Mouse (Mus musculus): Measurements from ENCODE around the gene Ncoa3. TPM values are rescaled to one million over a fixed set of nuclear protein-coding genes. Genes with fewer than 3 reads are reported as not detected.

Gene Ncoa3
- polyA plus RNA-seq, 1 experiment from 2014 or later, result 16.7 TPM

DNA sequence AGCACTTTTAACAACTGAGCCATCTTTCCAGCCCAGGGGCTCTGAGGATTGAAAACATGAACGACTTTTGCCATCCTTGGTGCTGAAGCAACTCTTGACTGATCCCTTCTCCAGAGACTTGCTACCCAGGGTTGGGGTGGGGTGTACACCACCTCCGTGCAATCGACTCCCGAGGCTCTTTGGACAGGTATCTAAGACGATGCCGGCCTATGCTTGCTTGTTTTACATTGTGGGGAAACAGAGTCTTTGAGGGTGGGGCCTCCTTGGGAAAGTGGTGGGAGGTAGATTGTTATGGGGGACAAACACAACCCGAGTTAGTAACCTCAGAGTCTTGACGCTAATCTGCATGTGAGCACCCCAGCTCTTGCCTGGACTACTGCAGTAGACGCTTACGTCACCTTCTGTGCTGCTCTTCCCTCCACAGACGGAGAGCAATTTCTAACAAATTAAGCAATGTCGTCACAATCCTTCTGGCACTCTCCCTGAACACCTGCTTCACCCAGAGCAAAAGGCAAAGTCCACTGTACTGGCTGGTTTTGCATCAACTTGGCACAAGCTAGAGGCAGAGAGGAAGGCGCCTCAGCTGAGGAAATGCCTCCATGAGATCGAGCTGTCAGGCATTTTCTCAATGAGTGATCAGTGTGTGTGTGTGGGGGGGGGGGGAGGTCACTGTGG, 129.4 kb downstream of the Ncoa3 start:
- no peaks in the 10 kb centered on the region for H3K4me1 ChIP-seq
- H3K27ac ChIP-seq, result no peak overlapping the region
- H3K4me2 ChIP-seq, result no peak overlapping the region

GRCm38 (mm10) chr2:166122781-166123180, 130.3 kb downstream of the Ncoa3 start:
- WGBS, result 90% methylated on average over 6 of the region's 6 CpGs
- H3K4me2 ChIP-seq, result no peak overlapping the region

More for the DNA sequence above, 129.4 kb downstream of the Ncoa3 start:
- ATAC-seq (replicated peaks), result no peak
- 82% methylated on average over 14 of the region's 14 CpGs for WGBS
- H3K4me3 ChIP-seq, result no peak overlapping the region
- no peaks in the 10 kb centered on the region for H3K27me3 ChIP-seq (replicated peaks)
- H3K36me3 ChIP-seq (replicated peaks), result no peaks in the 10 kb centered on the region
- H3K9ac ChIP-seq, result no peak overlapping the region
- H3K9me3 ChIP-seq, result no peaks in the 10 kb centered on the region

More at GRCm38 (mm10) chr2:166122781-166123180, 130.3 kb downstream of the Ncoa3 start:
- no peak overlapping the region for H3K27ac ChIP-seq
- H3K4me1 ChIP-seq, result no peaks in the 10 kb centered on the region
- H3K4me3 ChIP-seq, result no peak overlapping the region
- no peak for ATAC-seq (replicated peaks)
- H3K36me3 ChIP-seq (replicated peaks), result no peaks in the 10 kb centered on the region
- no peaks in the 10 kb centered on the region for H3K9me3 ChIP-seq
- H3K27me3 ChIP-seq (replicated peaks), result no peaks in the 10 kb centered on the region
- no peak overlapping the region for H3K9ac ChIP-seq

Other genes with a start within 250 kb of the Ncoa3 start
- 89.8 and 93.3 TPM in 2 replicates for gene Zmynd8, start 93.6 kb upstream of the Ncoa3 start, polyA plus RNA-seq (2015; fragmentation: Nextera tagmentation; extraction: Ambion mirVana)
- 106 and 108 TPM in 2 replicates for gene Sulf2, start 163.0 kb downstream of the Ncoa3 start, polyA plus RNA-seq (2015; fragmentation: Nextera tagmentation; extraction: Ambion mirVana)